Mouse (Mus musculus) erythroblast, embryonic 14.5 days (primary cell): ENCODE results near the gene Fgfr2.

Experiments used
- GATA1 ChIP-seq: IDR thresholded peaks from 2 replicates; pipeline ENCODE4 v1.6.1; 2012; ENCODE audit warnings: low read length, inconsistent platforms, mixed read lengths
- TAL1 ChIP-seq: IDR thresholded peaks from 3 replicates; pipeline ENCODE4 v1.6.1; 2012; ENCODE audit warnings: low read length, inconsistent platforms, mixed read lengths

GRCm38 (mm10) chr7:133161362-133162080 is 38.4 kb upstream of the Fgfr2 start:
- TF ChIP-seq TAL1 (no peak), GATA1 (no peak)
